Mouse (Mus musculus): ENCODE measurements around the gene Tpx2. TPM values are rescaled to one million over a fixed set of nuclear protein-coding genes. Genes with fewer than 3 reads are reported as not detected.

The Tpx2 gene
- polyA plus RNA-seq (2012; rRNA removed), result 0.52 and 1.3 TPM in 2 replicates

DNA sequence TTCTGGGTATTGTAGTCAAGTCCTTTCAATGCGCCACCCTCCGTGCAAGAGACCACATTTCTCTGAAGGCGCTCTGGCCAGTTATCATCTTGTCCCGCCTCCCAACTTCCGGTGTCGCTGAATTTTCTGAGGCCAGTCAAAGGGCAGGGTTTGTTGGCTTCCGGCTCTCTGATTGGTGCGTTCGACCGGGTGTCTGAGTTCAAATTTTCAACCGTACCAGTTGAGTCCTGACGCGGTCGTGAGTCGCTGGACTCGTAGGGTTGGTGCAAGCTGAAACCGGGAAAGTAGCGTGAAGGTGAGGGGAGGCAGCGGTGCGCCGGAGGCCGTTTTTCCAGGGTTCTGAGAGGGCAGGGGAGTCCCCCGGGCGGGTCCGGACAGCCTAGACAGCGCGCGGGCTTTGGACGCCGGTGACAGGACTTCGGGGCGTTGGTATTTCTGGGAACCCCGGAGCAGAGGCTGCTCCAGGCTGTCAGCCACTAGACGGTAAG is at the start of gene Tpx2:
TSS of gene Tpx2 (plus strand) at position 150 of the 488 bp plus-strand sequence.
- Histone ChIP-seq H3K27ac (ENCODE audit: insufficient read depth, low read depth, low read length) (0 out of 2 replicates have a peak within 1 kb of the TSS, but pooled peaks have one; percentile 4), H3K4me3 (ENCODE audit: low read depth, low read length) (peak within 1 kb of the TSS; percentile 82), H3K27me3 (ENCODE audit: control insufficient read depth, insufficient read depth, low read length) (no peaks in the 10 kb centered on the region), H3K4me1 (ENCODE audit: control insufficient read depth, insufficient read depth, insufficient read length, low read length) (no peaks in the 10 kb centered on the region), H3K36me3 (ENCODE audit: control insufficient read depth, insufficient read depth, low read length) (no peaks in the 10 kb centered on the region)
- TF ChIP-seq POLR2A (IDR thresholded peaks at IDR 0.05; ENCODE audit: low read depth, low read length) (no peak), CTCF (IDR thresholded peaks at IDR 0.05; ENCODE audit: extremely low read depth, insufficient read length, insufficient replicate concordance, low read depth, low read length) (0 out of 2 replicates have a peak, but pooled peaks have one; percentile 14)
- WGBS, result under 1% methylated on average over 34 of the region's 34 CpGs

DNA sequence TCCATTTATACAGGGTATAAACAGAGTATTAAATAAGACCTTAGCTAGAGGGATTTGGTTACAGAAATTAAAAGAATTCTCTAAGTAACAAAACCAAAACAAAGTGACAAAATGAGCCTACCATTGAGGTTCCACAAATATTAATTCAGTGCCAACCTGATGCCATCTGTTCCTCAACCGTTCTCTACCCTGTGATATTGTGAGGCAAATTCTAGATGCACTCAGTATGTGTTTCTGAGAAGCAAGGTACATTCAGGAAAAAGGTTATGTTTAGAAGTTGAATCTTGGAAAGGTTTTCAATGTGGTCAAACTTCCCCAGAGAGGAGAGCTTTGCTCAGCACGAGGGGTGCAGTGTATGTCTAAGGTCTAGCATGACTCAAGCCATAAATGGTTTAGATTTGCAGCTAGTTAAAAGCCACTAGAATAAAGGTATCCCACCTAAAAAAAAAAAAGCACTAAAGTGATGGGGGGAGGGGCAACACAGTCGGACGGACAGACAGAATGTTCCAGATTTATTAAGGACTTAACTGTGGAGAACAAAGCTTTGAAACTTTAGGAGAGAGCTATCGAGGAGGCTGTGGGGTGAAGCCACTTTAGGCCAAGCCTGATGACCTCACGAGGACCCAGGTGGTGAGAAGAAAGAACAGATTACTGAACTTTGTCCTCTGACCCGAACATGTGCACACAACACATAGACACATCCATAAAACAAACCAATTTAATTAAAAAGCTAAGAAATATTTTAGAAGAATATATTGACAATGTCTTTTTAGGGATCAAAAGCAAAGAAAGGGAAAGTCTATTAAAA is 47.6 kb upstream of the Tpx2 start:
- WGBS, result 43% methylated on average over 7 of the region's 7 CpGs
- Histone ChIP-seq H3K4me1 (ENCODE audit: control insufficient read depth, insufficient read depth, insufficient read length, low read length) (peaks cover 11% of the 10 kb centered on the region), H3K27me3 (ENCODE audit: control insufficient read depth, insufficient read depth, low read length) (no peaks in the 10 kb centered on the region), H3K27ac (ENCODE audit: insufficient read depth, low read depth, low read length) (no peak overlapping the region), H3K36me3 (ENCODE audit: control insufficient read depth, insufficient read depth, low read length) (no peaks in the 10 kb centered on the region), H3K4me3 (ENCODE audit: low read depth, low read length) (no peak overlapping the region)
- TF ChIP-seq CTCF (IDR thresholded peaks at IDR 0.05; ENCODE audit: extremely low read depth, insufficient read length, insufficient replicate concordance, low read depth, low read length) (no peak), POLR2A (IDR thresholded peaks at IDR 0.05; ENCODE audit: low read depth, low read length) (no peak)

DNA sequence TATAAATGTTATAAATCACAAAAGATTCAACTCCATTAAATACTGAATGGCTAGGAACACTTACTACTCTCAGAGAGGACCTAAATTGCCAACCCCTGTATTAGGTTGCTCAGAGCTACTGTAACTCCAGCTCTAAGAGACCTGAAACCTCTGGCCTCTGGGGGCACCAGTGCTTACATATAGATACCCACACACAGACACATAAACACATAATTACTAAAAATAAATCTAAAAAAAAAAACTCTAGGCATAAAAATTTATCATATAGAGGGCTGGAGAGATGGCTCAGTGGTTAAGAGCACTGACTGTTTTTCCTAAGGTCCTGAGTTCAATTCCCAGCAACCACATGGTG is 47.0 kb upstream of the Tpx2 start:
- Histone ChIP-seq H3K36me3 (ENCODE audit: control insufficient read depth, insufficient read depth, low read length) (no peaks in the 10 kb centered on the region), H3K27me3 (ENCODE audit: control insufficient read depth, insufficient read depth, low read length) (no peaks in the 10 kb centered on the region), H3K27ac (ENCODE audit: insufficient read depth, low read depth, low read length) (no peak overlapping the region), H3K4me1 (ENCODE audit: control insufficient read depth, insufficient read depth, insufficient read length, low read length) (peaks cover 15% of the 10 kb centered on the region), H3K4me3 (ENCODE audit: low read depth, low read length) (no peak overlapping the region)
- TF ChIP-seq POLR2A (IDR thresholded peaks at IDR 0.05; ENCODE audit: low read depth, low read length) (no peak), CTCF (IDR thresholded peaks at IDR 0.05; ENCODE audit: extremely low read depth, insufficient read length, insufficient replicate concordance, low read depth, low read length) (no peak)

GRCm38 (mm10) chr2:152802303-152802702 is 45.5 kb upstream of the Tpx2 start:
- H3K4me1 ChIP-seq (ENCODE audit: control insufficient read depth, insufficient read depth, insufficient read length, low read length), result peaks cover 20% of the 10 kb centered on the region
- no peaks in the 10 kb centered on the region for H3K36me3 ChIP-seq (ENCODE audit: control insufficient read depth, insufficient read depth, low read length)
- H3K27ac ChIP-seq (ENCODE audit: insufficient read depth, low read depth, low read length), result no peak overlapping the region
- H3K4me3 ChIP-seq (ENCODE audit: low read depth, low read length), result no peak overlapping the region
- 91% methylated on average over 10 of the region's 10 CpGs for WGBS
- H3K27me3 ChIP-seq (ENCODE audit: control insufficient read depth, insufficient read depth, low read length), result no peaks in the 10 kb centered on the region
- TF ChIP-seq POLR2A (IDR thresholded peaks at IDR 0.05; ENCODE audit: low read depth, low read length) (no peak), CTCF (IDR thresholded peaks at IDR 0.05; ENCODE audit: extremely low read depth, insufficient read length, insufficient replicate concordance, low read depth, low read length) (no peak)

DNA sequence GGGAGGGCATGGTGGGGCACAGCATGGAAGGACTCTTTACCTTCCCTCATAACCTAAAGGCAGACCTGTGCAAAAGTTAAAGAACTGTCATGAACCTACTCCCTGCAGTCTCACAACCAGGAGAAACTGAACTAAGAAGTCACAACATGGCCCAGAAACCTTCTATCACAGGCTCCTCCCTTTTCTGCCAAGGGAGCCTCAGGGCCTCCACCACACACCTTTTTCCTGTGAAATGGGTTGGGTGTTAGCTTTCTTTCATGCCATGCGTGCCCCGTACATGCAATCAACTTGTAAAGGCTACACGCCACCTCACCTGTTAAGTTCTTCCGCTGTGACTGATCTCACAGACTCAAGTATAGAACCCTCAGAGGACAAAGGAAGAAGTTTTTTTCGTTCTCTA is 44.7 kb upstream of the Tpx2 start:
- peaks cover 23% of the 10 kb centered on the region for H3K4me1 ChIP-seq (ENCODE audit: control insufficient read depth, insufficient read depth, insufficient read length, low read length)
- 93% methylated on average over 5 of the region's 5 CpGs for WGBS
- H3K27me3 ChIP-seq (ENCODE audit: control insufficient read depth, insufficient read depth, low read length), result no peaks in the 10 kb centered on the region
- no peaks in the 10 kb centered on the region for H3K36me3 ChIP-seq (ENCODE audit: control insufficient read depth, insufficient read depth, low read length)
- no peak for TF ChIP-seq POLR2A (IDR thresholded peaks at IDR 0.05; ENCODE audit: low read depth, low read length)
- H3K27ac ChIP-seq (ENCODE audit: insufficient read depth, low read depth, low read length), result no peak overlapping the region
- no peak overlapping the region for H3K4me3 ChIP-seq (ENCODE audit: low read depth, low read length)

GRCm38 (mm10) chr2:152804408-152805110 is 43.2 kb upstream of the Tpx2 start:
- 8% methylated on average over 6 of the region's 6 CpGs for WGBS
- Histone ChIP-seq H3K36me3 (ENCODE audit: control insufficient read depth, insufficient read depth, low read length) (no peaks in the 10 kb centered on the region), H3K4me1 (ENCODE audit: control insufficient read depth, insufficient read depth, insufficient read length, low read length) (peaks cover 28% of the 10 kb centered on the region), H3K27ac (ENCODE audit: insufficient read depth, low read depth, low read length) (peak overlapping the region; percentile 97), H3K4me3 (ENCODE audit: low read depth, low read length) (no peak overlapping the region), H3K27me3 (ENCODE audit: control insufficient read depth, insufficient read depth, low read length) (no peaks in the 10 kb centered on the region)
- TF ChIP-seq POLR2A (IDR thresholded peaks at IDR 0.05; ENCODE audit: low read depth, low read length) (0 out of 2 replicates have a peak, but pooled peaks have one; percentile 23), CTCF (IDR thresholded peaks at IDR 0.05; ENCODE audit: extremely low read depth, insufficient read length, insufficient replicate concordance, low read depth, low read length) (no peak)

- 66% methylated on average over 5 of the region's 5 CpGs for WGBS
- no peak overlapping the region for H3K4me3 ChIP-seq (ENCODE audit: low read depth, low read length)
- H3K36me3 ChIP-seq (ENCODE audit: control insufficient read depth, insufficient read depth, low read length), result no peaks in the 10 kb centered on the region
- H3K27me3 ChIP-seq (ENCODE audit: control insufficient read depth, insufficient read depth, low read length), result no peaks in the 10 kb centered on the region
- no peak for TF ChIP-seq CTCF (IDR thresholded peaks at IDR 0.05; ENCODE audit: extremely low read depth, insufficient read length, insufficient replicate concordance, low read depth, low read length)
- no peak for TF ChIP-seq POLR2A (IDR thresholded peaks at IDR 0.05; ENCODE audit: low read depth, low read length)
- peak overlapping the region; percentile 97 for H3K27ac ChIP-seq (ENCODE audit: insufficient read depth, low read depth, low read length)
- peaks cover 31% of the 10 kb centered on the region for H3K4me1 ChIP-seq (ENCODE audit: control insufficient read depth, insufficient read depth, insufficient read length, low read length)
Observed at GRCm38 (mm10) chr2:152805111-152805490, 42.7 kb upstream of the Tpx2 start.
